Mouse (Mus musculus) monocyte, adult 5-6 weeks (primary cell): Measurements from ENCODE around the gene Artn. TPM values are rescaled to one million over a fixed set of nuclear protein-coding genes. Genes with fewer than 3 reads are reported as not detected.

ENCODE experiments used
- ATAC-seq: fragments of 153-309, 156-312 bp; replicated peaks from 2 replicates; pipeline ENCODE4 v1.8.0; 2017; ENCODE audit warnings: mild to moderate bottlenecking; ENCODE audit not compliant: low TSS enrichment, insufficient number of reproducible peaks, severe bottlenecking, poor library complexity, low FRiP score
- total RNA-seq: library from RNA; stranded (forward); fragments of 200-1000, 200-491, 200-594 nt; gene quantifications from 3 replicates; pipeline ENCODE4 v1.2.3, GENCODE M21; 2017

Gene Artn
- total RNA-seq: not detected in 3 replicates

DNA sequence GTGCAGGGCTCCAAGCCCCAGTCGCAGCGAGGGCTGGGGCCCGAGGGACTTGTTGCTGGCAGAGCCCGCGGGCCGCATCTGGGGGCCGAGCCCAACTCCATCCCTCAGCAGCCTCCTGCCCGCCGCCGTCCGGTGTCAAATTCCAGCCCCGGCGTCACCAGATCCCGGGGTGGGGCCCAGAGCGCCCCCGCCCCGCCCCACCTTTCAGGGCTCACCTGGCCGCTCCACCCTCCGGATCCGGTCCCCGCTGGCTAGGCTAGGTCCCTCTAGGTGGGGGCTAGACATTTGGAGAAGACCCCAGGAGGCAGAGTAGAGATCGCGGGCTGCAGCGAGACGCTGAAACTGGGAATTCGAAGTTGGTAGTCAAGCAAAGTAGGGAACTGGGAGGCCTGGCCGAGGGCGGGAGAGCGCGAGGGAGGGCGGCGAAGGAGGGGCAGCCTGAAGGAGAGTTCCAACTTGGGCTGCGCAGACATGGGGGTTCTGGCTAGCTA lies at the start of gene Artn:
Gene Artn (minus strand): TSS at position 373 of the 491 bp plus-strand sequence.
- no peak for ATAC-seq

DNA sequence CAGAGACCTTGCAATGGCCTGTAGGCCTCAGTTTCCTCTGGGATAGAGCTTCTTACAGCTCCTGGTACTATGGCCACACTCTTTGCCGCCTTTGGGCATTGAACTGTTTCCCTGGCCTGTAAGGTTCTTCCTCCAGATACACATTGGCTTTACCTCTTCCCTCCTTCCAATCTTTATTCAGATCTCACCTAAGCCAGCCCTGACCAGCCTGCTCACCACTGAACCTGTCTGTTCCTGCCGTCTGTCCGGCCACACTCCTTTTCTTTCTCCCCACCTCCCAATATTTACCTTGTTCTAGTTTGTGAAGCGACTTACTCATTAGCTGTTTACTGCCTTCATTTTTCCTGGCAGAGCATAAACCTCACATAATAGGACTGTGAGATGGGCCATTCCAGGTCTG lies 49.6 kb upstream of the Artn start:
- no peak for ATAC-seq

DNA sequence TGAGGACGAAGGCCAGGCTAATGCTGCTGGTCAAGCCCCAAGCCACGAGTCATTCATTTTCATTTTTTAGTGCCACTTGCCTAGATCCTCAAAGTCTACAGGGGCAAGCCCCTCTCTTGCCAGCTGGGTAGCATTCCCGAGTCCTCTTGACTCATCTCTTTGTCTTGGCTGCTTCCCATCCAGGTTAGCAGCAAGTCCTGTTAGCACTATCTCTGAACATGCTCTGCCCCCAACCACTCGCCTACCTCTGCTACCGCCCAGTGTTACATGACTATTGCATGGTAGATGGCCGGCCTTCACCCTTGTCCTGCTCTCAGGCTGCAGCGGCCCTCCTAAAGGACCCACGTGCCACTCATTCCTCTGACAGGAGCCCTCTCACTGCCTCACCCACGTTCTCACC lies 48.7 kb upstream of the Artn start:
- ATAC-seq: no peak

DNA sequence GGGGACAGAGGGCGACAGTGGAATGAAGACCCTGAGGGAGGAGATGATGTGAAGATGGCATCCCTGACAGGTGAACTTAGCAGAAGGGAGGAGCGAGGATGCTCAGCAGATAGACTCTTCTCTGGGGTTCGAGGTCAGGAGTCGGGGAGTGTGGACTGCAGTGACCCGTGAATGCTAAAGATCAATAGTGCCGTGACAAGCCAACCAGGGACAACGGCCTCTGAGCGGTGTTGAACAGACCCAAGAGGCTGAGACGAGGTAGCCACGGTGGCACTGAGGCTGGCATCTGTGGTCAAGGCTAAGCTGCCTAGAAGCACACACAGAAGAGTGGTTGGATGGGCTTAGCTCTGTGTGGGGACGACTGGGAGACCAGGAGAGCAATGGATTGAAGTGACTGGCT lies 48.3 kb upstream of the Artn start:
- 0 out of 2 replicates have a peak, but pooled peaks have one; percentile 14 for ATAC-seq

DNA sequence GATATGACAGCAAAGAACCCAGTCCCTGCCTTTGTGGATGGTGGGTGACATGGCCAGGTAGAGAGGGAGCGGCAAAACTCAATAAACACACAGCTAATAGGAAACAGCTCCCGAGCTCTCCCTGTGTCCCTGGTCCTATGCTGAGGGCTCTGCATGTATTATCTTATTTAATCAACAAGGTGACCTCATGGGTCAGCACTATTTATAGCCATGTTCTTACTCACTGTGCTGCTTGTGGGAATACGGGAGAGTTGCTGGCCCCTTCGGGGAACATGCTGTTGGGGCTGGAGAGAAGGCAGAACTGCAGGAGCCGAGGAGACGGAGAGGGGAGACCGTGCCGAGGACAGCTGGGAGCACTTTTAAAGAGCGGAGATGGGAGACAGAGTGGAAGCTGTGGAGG lies 47.8 kb upstream of the Artn start:
- no peak for ATAC-seq

DNA sequence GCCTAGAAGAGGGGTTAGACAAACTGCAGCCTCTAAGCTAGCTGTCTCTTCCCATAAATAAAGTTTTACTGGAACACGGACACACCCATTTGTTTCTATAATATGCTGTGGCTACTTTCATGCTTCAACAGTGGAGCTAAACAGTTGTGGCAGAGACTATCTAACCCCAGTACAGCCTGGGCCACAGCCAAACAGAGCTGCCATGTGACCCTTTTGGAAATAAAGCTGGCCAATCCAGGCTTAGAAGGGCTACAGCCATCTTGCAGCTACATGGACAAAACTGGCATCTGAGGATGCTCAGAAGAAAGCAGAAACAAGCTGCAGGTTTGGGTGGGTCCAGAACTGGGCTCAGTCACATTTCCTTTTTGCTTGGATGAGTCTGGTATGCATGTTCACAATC lies 46.3 kb upstream of the Artn start:
- no peak for ATAC-seq

DNA sequence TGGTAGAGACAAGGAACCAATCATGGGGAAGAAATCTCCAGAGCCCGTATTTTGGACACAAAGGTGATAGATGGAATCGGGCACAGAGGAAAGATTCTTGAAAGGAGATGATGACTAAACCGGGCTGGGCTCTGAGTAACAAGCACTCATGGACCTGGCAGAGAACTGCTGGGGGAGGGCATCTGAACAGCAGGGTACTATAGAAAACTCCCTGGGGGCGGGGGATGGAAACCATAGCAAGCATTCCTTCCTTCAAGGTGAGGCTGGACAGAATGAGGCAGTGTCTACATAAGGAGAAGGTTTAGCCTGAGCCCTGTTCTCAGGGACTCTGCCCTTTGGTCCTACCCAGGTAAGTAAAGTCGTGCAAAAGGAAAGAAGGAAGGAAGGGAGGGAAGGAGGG lies 45.2 kb upstream of the Artn start:
- ATAC-seq: no peak

DNA sequence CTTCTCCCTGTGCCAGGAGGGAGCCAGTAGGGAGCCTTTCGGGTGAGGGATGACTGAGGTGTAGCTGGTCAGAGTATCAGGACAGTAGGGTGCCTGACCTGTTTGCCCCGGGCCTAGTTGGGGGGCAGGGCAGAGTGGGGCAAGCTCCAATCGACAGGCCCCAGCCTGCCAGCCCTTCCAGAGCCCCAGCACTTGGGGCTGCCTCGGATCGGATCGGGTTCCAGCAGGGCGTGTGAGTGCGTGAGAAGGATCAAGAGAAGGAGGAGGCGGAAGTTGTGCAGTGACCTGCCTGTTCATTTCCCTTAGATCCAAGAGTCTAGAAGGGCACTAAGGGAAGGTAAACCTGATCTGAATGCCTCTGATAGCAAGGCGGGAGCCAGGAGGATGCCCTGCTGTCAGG lies 43.4 kb upstream of the Artn start:
- no peak for ATAC-seq

DNA sequence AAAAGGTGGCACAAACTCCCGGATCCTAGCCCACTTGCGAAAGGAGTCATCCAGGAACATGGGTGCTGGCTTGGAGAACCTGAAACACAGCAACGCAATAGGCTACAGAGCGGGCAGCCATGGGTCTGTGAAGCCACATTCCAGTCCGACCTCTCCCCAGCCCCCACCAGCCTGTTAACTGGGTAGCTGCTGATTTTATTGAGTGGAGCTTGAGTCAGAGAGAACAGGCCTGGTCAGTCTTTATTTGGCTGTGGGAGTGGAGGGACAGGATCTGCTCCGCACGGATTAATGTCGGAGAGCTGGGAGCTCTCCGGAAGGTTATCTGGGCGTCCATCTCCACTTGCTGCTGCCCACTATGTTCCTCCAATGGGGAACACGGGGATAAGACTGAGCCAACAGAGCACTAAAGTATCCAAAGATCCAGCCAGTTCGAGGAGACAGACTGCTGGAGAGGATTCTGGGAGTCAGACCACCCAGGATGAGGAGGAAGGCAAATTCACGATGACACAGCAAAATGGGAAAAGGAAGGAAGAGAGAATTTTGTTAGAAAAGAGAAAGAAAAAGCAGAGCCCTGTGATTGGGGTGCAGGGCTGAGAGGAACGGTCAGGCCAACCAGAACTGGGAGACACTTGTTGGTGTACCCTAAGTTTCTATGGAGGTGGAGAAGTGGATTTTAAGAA lies 34.9 kb upstream of the Artn start:
- ATAC-seq: no peak

DNA sequence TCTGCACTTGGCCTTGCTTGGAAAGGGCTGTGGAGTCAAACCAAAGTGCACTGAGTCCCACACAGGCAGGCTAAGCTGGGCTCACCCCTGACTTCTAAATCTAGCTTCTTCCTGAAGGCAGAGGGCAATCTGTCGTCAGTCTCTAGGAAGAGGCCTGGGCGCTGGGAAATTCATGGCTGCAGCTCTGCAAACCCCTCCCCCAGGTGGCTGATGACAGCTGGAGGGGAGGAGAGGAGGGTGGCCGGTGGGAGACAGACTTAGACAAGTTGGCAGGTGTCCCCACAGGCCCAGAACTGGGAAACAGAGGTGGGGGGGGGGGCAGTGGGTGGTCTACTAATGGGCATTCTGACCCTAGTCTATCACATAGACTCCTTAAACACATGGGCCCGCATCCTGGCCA lies 27.9 kb upstream of the Artn start:
- no peak for ATAC-seq

DNA sequence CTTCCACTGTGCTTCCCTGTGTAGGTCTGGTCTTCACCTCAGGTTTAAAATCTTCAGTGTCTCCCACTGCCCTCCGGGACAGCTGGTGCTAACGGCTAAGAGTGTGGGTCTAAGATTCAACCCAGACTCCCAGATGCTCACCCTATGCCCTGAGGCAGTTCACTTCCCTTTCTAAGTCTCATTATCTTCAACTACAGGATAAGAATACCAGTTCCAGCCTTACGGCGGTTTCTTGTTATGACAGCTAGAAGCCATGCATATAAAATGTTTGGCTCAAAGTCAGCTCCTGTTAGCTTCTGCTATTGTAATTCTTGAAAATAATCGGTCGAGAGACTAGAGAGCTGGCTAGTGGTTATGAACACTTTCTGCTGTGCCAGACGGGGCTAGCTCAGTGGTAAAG lies 17.9 kb upstream of the Artn start:
- ATAC-seq: no peak

DNA sequence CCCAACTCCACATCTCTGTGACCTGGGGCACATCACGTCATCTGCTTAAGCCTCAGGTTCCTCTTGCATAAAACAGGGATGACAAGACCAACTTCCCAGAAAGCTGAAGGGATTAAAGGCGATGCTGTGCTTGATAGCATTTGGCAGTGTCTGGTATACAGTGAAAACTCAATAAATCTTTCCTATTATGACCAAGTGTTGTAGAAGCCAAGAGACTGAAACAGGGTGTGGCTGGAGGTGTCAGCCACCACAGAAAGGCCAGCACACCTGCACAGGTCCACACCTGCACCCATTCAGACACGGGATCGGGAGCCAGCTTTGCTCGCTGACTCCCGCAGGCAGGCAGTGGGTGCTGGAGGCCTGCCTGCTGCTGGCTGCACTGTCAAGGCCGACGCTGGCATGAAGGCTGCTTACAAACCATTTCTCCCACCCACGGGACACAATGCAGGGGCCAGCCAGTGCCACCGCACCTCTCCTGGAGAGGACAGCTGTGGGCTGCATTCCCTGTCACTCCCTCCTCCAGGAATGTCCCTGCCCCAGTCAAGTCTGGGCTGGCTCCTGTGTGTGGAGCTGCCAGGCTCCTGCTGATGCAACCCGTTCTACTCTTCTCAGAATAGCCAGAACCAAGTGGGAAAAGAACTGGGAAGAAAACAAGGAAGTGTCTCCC lies 17.2 kb upstream of the Artn start:
- no peak for ATAC-seq

DNA sequence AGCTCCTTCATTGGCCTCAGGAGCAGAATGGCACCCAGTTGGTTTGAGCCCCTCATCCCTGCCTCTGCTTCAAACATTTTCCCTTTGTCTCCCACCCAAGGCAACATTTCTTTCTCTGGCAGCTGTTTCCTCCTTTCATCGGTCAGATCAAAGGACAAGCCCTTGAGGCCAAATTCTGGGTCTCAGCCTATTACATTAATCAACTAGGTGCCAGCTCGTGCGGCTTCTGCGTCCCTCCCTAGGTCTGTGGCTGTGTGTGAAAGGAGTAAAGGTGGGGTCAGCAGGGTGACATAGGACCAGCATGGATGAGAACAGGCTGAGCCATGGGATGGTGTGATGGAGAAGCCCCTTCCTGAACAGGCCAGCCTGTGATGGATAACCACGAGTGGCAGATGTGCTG lies 13.8 kb upstream of the Artn start:
- no peak for ATAC-seq

DNA sequence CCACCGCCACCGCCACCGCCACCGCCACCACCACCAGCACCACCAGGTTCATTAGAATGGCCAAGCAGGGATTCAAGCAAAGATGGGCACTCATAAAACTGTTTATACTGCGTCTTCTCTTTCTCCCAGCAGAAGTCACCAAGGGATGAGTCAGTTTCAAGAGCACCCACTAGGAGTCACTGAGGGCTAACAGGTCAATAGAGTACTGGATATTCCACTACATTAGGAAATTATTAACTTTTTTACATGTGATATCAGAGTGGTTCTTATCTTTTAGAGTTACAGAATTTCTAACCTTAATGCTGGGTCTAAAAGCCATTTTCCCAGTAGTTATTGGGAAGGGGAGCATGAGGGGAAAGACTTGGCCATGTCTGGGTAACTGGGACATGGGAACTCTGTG lies 7.4 kb upstream of the Artn start:
- ATAC-seq: no peak

DNA sequence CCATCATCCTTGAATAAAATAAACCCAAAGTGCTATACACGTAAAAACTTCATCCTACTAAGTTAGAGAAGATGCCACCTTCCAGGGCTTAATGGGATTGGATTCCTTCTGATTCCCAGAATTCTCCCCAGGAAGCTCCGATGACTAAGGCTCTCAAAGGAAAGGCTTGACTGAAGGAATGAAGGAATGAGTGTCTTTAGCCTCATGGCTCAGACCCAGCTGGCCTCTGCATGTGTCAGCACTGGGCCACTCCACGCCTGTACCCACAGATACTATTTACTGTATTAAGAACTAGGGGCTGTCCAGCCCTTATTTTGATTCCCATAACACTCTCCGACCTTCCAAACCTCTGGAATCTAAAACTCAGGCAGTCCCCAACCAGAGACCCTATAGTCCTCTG lies 4.5 kb upstream of the Artn start:
- no peak for ATAC-seq

DNA sequence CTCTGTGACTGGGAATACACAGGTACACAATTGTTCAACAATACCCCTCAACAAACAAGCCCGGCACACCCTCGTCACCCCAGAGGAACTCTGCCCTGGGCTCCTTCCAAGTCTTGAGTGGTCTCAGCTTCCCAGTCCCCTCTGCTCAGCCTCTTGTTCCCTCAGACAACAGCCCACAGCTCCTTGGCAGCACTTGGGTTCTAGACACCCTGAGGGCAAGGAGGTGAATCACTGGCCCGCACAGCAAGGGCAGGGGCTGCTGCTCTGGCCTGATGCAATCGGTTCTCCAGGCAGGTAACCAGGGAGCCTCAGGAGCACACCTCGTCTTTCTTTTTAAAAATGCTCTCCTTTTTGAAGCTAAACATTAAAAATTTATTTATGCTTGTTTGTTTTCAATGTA lies 3.7 kb upstream of the Artn start:
- ATAC-seq: no peak

DNA sequence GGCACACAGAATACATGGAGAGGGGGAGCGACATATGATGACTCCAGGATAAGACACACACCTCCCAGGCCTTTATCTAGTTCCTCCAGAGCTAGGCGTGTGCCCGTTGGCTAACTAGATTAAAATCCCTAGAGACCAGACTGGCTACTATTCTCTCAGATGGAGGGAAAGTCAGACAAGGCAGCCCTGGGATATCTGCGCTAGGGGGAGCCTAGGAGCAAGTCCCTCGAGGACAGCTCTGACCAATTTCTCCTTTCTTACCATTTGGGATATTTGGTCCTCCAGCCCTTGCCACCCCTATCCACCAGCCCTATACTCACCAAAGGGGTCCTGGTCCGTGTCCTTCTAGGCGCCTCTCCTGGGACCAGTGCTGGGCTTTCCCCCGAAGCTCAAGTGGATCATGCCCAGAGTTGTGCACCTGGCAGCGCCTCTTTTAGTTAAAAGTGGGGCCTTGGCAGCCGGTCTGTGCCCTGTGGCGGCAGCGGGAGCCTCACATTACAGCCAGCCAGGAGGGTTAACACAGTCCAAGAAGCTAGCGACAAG lies 793 bp downstream of the Artn start:
- ATAC-seq: no peak

DNA sequence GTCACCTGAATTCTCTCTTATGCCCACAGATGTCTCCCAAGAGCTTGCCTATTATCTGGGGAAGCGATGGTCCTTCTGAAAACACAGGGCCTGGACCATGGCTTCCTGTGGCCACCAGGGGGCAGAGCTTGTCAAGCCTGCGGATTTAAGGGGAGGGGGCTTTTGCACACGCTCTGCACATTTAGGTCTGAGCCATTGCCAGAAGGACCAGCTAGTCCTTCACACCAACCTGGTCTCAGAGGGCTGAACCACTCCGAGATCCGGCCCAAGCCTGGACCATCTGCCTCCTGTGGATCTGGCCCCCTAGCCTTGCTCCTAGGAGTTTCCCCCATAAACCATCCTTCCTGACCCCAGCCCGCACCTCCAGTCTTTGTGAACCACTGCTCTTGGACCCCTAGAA lies 1.3 kb downstream of the Artn start:
- ATAC-seq: no peak

DNA sequence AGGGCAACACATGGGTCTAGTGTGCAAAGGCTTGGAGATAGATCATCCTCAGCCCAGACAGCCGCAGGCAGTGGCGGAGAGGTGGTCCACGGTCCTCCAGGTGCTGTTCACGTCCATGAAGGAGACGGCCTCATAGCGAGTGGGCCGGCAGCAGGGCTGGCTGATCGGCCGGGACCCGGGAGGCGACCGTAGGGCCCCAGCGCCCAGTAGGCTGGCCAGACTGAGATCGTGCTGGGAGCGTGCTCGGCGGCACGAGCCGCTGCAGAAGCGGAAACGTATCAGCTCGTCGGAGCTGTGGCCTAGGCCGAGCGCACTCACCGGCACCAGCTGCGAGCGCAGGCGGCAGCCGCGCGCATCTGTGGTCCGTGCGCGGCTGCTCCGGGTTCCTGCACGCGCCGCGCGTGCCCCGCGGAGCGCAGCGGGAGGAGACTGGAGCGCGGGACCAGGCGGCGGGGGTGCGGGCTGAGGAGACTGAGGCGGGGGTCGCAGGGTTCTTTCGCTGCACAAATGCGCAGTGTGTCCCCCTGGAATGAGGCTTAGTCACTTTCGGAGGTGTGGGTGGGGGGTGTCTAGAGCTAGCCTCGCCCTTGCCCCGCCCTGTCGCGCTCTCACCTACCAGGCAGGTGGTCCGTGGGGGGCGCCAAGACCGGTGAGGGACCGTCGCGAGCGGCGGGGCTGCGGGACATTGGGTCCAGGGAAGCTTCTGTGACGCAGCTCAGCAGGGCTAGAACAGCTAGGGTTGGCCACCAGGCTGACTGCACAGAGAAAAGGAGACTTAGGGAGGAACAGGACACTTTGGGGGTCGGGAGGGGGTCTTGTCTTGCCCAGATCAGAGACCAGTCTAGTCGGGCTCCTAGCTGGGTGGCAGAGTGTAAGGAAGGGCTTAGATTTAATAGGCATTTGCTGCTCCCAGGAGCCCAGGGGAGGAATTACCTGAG lies 2.7 kb downstream of the Artn start:
- ATAC-seq: no peak
